Mouse (Mus musculus) heart, embryonic 16.5 days (tissue): ENCODE data around the gene Cd55. TPM values are rescaled to one million over a fixed set of nuclear protein-coding genes. Genes with fewer than 3 reads are reported as not detected.
"Not testable (repeated sequence)": the region's sequence is repeated elsewhere in the genome, so short reads cannot be mapped to it uniquely, and the experiment has no call there.

Experiments
- ATAC-seq: fragments of 200-750 bp; cut with Nextera tagmentation; replicated peaks from 2 replicates; pipeline ENCODE4 v1.8.0; 2017; ENCODE audit warnings: moderate number of reproducible peaks; ENCODE audit not compliant: insufficient read depth, low FRiP score; ENCODE audit errors: extremely low read depth
- H3K27ac ChIP-seq: fragments of 300-500 bp; sonication (generic); 2 replicates; pipeline ENCODE4 v1.5.1; 2014; ENCODE audit warnings: mild to moderate bottlenecking, low read length, control low read depth, moderate library complexity
- H3K27me3 ChIP-seq: fragments of 300-500 bp; sonication (generic); 2 replicates; pipeline ENCODE4 v1.6.1; 2014; ENCODE audit warnings: low read length, mixed read lengths; ENCODE audit not compliant: control insufficient read depth, insufficient read depth
- H3K36me3 ChIP-seq: fragments of 300-500 bp; sonication (generic); 2 replicates; pipeline ENCODE4 v1.6.1; 2014; ENCODE audit not compliant: control insufficient read depth, insufficient read depth
- H3K4me1 ChIP-seq: fragments of 300-500 bp; sonication (generic); 2 replicates; pipeline ENCODE4 v1.6.1; 2014; ENCODE audit warnings: low read length, mixed read lengths; ENCODE audit not compliant: control insufficient read depth, insufficient read depth
- H3K4me2 ChIP-seq: fragments of 300-500 bp; sonication (generic); 2 replicates; pipeline ENCODE4 v1.6.1; 2014; ENCODE audit warnings: low read depth, mild to moderate bottlenecking, control low read depth, low read length
- H3K4me3 ChIP-seq: fragments of 300-500 bp; sonication (generic); 2 replicates; pipeline ENCODE4 v1.5.1; 2014; ENCODE audit warnings: mild to moderate bottlenecking, control low read depth, low read length
- H3K9ac ChIP-seq: fragments of 300-500 bp; sonication (generic); 2 replicates; pipeline ENCODE4 v1.6.1; 2014; ENCODE audit warnings: low read length, control low read depth
- H3K9me3 ChIP-seq: fragments of 300-500 bp; sonication (generic); replicated peaks from 2 replicates; pipeline ENCODE4 v1.6.1; 2016; ENCODE audit warnings: low read length; ENCODE audit not compliant: control insufficient read depth
- WGBS: fragments of 180-500 bp; shearing (Covaris S2); extraction: QIAGEN DNeasy Blood & Tissue Kit; methylation state at CpG from one replicate; pipeline ENCODE4 v1.1.7; 2014; 5-methylcytosine and 5-hydroxymethylcytosine counted together
- polyA plus RNA-seq: library from polyadenylated mRNA; unstranded; fragments of >200 nt; fragmentation: Nextera tagmentation; extraction: Ambion mirVana; gene quantifications from 2 replicates; pipeline ENCODE4 v1.2.1, GENCODE M21; 2015

The Cd55 gene
- polyA plus RNA-seq, 1 experiment from 2014 or later, result 11.7 TPM

DNA sequence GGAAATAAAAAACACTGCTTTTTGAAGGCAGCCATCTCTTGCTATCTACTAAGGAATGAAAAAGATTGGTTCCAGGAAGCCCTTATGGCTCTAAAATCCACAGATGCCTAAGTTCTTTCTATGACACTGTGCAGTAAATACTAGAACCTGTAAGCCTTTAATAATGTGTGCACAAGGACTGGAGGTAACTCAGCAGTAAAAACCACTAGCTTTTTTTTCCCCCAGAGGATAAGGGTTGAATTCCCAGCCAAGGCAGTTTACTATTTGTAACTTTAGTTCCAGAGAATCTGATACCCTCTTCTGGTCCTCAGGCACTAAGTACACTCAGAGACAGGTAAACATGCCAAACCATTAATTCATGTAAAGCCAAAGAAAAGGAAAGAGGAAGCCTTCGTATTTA lies 19.6 kb downstream of the Cd55 start:
- not testable (repeated sequence) for H3K9ac ChIP-seq, ATAC-seq, H3K36me3 ChIP-seq, H3K27ac ChIP-seq, H3K9me3 ChIP-seq, H3K4me2 ChIP-seq, H3K4me1 ChIP-seq, H3K4me3 ChIP-seq, H3K27me3 ChIP-seq
- 63% methylated on average over 1 of the region's 1 CpGs for WGBS

DNA sequence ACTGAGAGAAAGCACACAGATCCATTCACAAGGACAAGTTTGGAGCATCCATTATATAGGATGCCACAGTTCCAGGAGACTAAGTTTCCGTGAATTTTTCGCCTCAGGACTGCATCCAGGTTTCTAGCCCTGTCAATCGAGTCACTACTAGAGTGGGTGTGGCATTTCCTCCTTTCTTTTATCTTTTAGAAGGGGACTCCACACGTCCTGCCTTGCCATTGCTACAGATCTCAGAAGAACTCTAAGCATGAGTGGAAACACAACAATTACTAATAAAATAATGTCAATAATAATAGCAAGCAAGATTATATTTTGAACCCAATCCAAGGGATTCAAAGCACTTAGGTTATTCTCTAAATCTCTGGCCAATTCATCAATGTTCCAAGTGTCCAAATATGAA lies 31.6 kb downstream of the Cd55 start:
- no peak for ATAC-seq
- H3K9ac ChIP-seq, result no peak overlapping the region
- no peak overlapping the region for H3K4me3 ChIP-seq
- H3K4me2 ChIP-seq, result no peak overlapping the region
- WGBS, result 77% methylated on average over 4 of the region's 4 CpGs
- peaks cover 2% of the 10 kb centered on the region; the same call in 1 of the 2 replicates for H3K9me3 ChIP-seq
- no peaks in the 10 kb centered on the region for H3K27me3 ChIP-seq
- no peaks in the 10 kb centered on the region for H3K36me3 ChIP-seq
- no peak overlapping the region for H3K27ac ChIP-seq
- no peaks in the 10 kb centered on the region for H3K4me1 ChIP-seq

DNA sequence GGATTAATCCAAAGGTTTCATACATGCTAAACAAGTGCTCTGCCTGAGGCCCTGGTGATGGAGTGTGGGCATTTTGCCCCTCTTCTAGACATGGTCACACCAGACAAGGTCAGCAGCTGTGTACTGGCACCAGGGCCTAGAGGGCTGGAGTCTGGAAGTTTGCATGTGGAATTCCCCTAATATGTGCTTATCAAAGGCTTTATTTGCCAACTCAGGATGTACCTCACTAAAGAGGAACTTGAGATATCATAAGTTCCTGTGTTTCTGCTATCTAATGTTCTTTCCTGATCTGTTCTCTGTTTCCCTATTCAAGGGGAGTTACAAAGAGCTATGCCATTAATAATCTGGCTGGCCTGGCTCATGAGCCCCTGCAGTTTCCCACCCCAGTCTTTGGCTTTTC lies 33.9 kb downstream of the Cd55 start:
- not testable (repeated sequence) for H3K4me3 ChIP-seq, H3K4me1 ChIP-seq, H3K9ac ChIP-seq, H3K9me3 ChIP-seq, H3K4me2 ChIP-seq, H3K27me3 ChIP-seq, H3K27ac ChIP-seq, H3K36me3 ChIP-seq
- ATAC-seq, result peak; percentile 49; the same call in 1 of the 2 replicates

DNA sequence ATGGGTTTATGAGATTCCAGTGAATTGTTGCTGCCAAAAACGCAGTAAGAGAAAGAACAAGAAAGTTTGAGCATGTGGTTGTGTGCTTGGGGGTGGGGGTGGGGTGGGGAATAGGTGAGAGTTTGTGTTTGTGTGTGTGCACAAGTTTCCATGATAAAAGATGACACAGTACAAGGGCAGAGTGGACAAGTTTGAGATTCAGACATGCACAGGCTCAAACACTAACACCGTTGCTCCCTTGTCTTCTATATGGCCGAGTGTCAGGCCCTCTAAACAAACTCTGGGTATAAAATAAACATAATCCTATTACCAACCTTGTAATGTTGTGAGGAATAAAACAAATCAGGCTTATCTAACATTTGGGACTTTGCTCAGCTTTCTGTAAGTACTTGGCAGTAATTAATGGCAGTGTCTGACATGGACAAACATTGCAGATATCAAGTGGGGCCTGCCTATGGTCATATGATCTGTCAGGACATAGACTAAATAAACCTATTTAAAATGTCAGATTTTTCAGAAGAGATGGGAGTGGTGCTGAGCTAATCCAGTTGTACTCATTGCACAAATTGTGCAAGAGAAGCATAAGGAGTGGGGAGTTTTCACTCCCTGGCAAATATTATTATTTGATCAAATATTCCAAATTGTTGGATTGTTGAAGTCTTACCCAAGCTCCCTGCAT lies 35.2 kb downstream of the Cd55 start:
- WGBS, result 49% methylated on average over 3 of the region's 3 CpGs
- not testable (repeated sequence) for H3K27me3 ChIP-seq, H3K27ac ChIP-seq, H3K9me3 ChIP-seq, H3K4me1 ChIP-seq, H3K4me2 ChIP-seq, ATAC-seq, H3K4me3 ChIP-seq, H3K36me3 ChIP-seq, H3K9ac ChIP-seq

DNA sequence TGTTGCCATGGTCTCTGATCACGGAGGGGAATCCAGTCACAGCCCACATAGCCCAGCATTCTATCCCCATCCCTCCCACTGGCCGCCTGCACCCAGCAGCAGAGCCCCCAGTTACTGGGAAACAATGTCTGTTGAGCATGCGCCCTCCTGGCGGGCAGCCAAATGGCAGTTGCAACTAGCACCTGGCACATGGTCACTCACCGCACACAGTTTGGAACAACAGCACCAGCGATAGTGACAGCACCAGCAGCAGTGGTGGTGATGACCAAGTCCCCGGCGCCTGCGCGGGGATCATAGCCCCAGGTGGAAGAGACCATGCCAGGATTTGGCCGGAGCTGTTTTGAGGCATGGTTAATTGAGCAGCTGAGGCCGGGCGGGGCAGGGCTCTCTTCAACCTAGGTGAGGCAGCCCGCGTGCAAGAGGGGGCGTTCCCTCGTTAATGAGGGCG lies 39.9 kb downstream of the Cd55 start, which contains the start of gene Cd55b:
Gene Cd55b (minus strand): TSS at position 346 of the 448 bp plus-strand sequence.
- 38% methylated on average over 18 of the region's 18 CpGs for WGBS

DNA sequence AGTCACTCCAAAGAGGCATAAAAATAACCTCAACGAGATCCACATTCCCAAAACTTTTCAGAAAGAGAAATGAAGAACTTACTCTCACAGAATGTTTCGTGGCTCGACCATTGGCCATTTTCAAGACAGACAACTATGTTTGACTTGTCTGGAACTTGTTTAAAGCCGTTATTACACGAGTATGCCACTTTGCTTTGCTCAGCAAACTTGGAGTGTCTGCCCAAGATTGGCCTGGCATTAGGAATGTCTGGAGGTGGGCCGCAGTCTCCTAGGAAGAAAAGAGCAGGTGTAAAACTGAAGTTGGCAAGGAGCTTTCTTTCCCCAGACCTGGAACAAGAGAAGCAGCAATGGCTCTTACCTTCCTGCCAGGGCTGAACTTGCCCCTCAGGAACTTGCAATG lies 40.5 kb downstream of the Cd55 start:
- H3K27me3 ChIP-seq, H3K4me1 ChIP-seq, H3K4me3 ChIP-seq, H3K4me2 ChIP-seq, H3K9ac ChIP-seq, H3K27ac ChIP-seq, H3K9me3 ChIP-seq, H3K36me3 ChIP-seq, ATAC-seq: not testable (repeated sequence)
- WGBS, result no CpG with 5 or more reads among the region's 6 CpGs

More for the DNA sequence above, 39.9 kb downstream of the Cd55 start, which contains the start of gene Cd55b:
- H3K9ac ChIP-seq, result no peak within 1 kb of the TSS
- no peak within 1 kb of the TSS for H3K4me3 ChIP-seq
- H3K27ac ChIP-seq, result no peak within 1 kb of the TSS
- no peak for ATAC-seq
- peaks cover 5% of the 10 kb centered on the region; the same call in 1 of the 2 replicates for H3K4me1 ChIP-seq
- no peaks in the 10 kb centered on the region for H3K9me3 ChIP-seq
- H3K4me2 ChIP-seq, result peak within 1 kb of the TSS; percentile 33; the same call in 1 of the 2 replicates
- no peaks in the 10 kb centered on the region for H3K27me3 ChIP-seq
- H3K36me3 ChIP-seq, result no peaks in the 10 kb centered on the region

DNA sequence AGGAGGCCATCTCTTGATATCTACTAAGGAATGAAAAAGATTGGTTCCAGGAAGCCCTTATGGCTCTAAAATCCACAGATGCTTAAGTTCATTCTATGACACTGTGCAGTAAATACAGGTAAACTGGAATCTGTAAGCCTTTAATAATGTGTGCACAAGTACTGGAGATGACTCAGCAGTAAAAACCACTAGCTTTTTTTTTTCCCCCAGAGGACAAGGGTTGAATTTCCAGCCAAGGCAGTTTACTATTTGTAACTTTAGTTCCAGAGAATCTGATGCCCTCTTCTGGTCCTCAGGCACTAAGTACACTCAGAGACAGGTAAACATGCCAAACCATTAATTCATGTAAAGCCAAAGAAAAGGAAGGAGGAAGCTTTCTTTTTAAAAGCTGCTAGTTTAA lies 65.4 kb downstream of the Cd55 start:
- H3K9me3 ChIP-seq, H3K9ac ChIP-seq, H3K4me1 ChIP-seq, H3K27me3 ChIP-seq, H3K4me3 ChIP-seq, ATAC-seq, H3K36me3 ChIP-seq, H3K27ac ChIP-seq, H3K4me2 ChIP-seq: not testable (repeated sequence)

Other genes with a start within 250 kb of the Cd55 start
- 0.13 TPM in 1 of 2 replicates, not detected in the other for gene Cd55b, start 39.7 kb downstream of the Cd55 start, polyA plus RNA-seq
- 0.08 TPM in 1 of 2 replicates, not detected in the other for gene Zp3r, start 166.9 kb upstream of the Cd55 start, polyA plus RNA-seq
- gene C4bp, start 198.9 kb upstream of the Cd55 start, polyA plus RNA-seq, result not detected in 2 replicates